Mouse (Mus musculus) heart, embryonic 11.5 days (tissue): ENCODE data around the gene Babam1. TPM values are rescaled to one million over a fixed set of nuclear protein-coding genes. Genes with fewer than 3 reads are reported as not detected.

ENCODE experiments used
- ATAC-seq: fragments of 200-750 bp; cut with Nextera tagmentation; replicated peaks from 2 replicates; pipeline ENCODE4 v1.8.0; 2017; ENCODE audit warnings: moderate library complexity; ENCODE audit not compliant: insufficient number of reproducible peaks, low FRiP score, low TSS enrichment
- H3K27ac ChIP-seq: fragments of 300-500 bp; sonication (generic); 2 replicates; pipeline ENCODE4 v1.5.1; 2014; ENCODE audit warnings: mild to moderate bottlenecking, low read depth, low read length
- H3K27me3 ChIP-seq: fragments of 300-500 bp; sonication (generic); 2 replicates; pipeline ENCODE4 v1.6.1; 2014; ENCODE audit warnings: mild to moderate bottlenecking, low read length, mixed read lengths; ENCODE audit not compliant: control insufficient read depth, insufficient read depth
- H3K36me3 ChIP-seq: fragments of 300-500 bp; sonication (generic); 2 replicates; pipeline ENCODE4 v1.6.1; 2014; ENCODE audit warnings: mild to moderate bottlenecking, low read length, moderate library complexity, mixed read lengths; ENCODE audit not compliant: control insufficient read depth, insufficient read depth
- H3K4me1 ChIP-seq: fragments of 300-500 bp; sonication (generic); 2 replicates; pipeline ENCODE4 v1.6.1; 2014; ENCODE audit warnings: low read length; ENCODE audit not compliant: control insufficient read depth, insufficient read depth
- H3K4me2 ChIP-seq: fragments of 300-500 bp; sonication (generic); 2 replicates; pipeline ENCODE4 v1.6.1; 2014; ENCODE audit warnings: mild to moderate bottlenecking, moderate library complexity
- H3K4me3 ChIP-seq: fragments of 300-500 bp; sonication (generic); 2 replicates; pipeline ENCODE4 v1.5.1; 2014; ENCODE audit warnings: low read depth, low read length
- H3K9ac ChIP-seq: fragments of 300-500 bp; sonication (generic); 2 replicates; pipeline ENCODE4 v1.6.1; 2014; ENCODE audit warnings: mild to moderate bottlenecking, low read depth, low read length, moderate library complexity
- H3K9me3 ChIP-seq: fragments of 300-500 bp; sonication (generic); replicated peaks from 2 replicates; pipeline ENCODE4 v1.6.1; 2016; ENCODE audit warnings: low read length; ENCODE audit not compliant: control insufficient read depth
- WGBS: fragments of 180-500 bp; shearing (Covaris S2); extraction: QIAGEN DNeasy Blood & Tissue Kit; methylation state at CpG from one replicate; pipeline ENCODE4 v1.1.7; 2014; ENCODE audit not compliant: insufficient replicate concordance; 5-methylcytosine and 5-hydroxymethylcytosine counted together
- polyA plus RNA-seq: library from polyadenylated mRNA; unstranded; fragments of >200 nt; fragmentation: Nextera tagmentation; extraction: Ambion mirVana; gene quantifications from 2 replicates; pipeline ENCODE4 v1.2.1, GENCODE M21; 2014

Gene Babam1
- polyA plus RNA-seq = 89.6 and 92.1 TPM in 2 replicates

- peaks cover 15% of the 10 kb centered on the region for H3K4me1 ChIP-seq
- peak; percentile 92 for ATAC-seq
- no peaks in the 10 kb centered on the region; the same call in 1 of the 2 replicates for H3K36me3 ChIP-seq
- H3K9ac ChIP-seq = peak within 1 kb of the TSS; percentile 86
- H3K4me2 ChIP-seq = peak within 1 kb of the TSS; percentile 93
- peak within 1 kb of the TSS; percentile 86 for H3K4me3 ChIP-seq
- 1% methylated on average over 34 of the region's 34 CpGs for WGBS
- H3K9me3 ChIP-seq = no peaks in the 10 kb centered on the region
- H3K27me3 ChIP-seq = no peaks in the 10 kb centered on the region
- peak within 1 kb of the TSS; percentile 73 for H3K27ac ChIP-seq
Measured at GRCm38 (mm10) chr8:71396639-71397305, at the start of gene Babam1. Gene Babam1 (plus strand): TSS chr8:71396861.

GRCm38 (mm10) chr8:71351117-71351516 lies 45.5 kb upstream of the Babam1 start:
- WGBS = 49% methylated on average over 3 of the region's 3 CpGs
- H3K27ac ChIP-seq = no peak overlapping the region
- H3K4me2 ChIP-seq = no peak overlapping the region
- no peaks in the 10 kb centered on the region for H3K4me1 ChIP-seq
- H3K27me3 ChIP-seq = no peaks in the 10 kb centered on the region
- H3K9ac ChIP-seq = no peak overlapping the region
- no peak overlapping the region for H3K4me3 ChIP-seq
- no peaks in the 10 kb centered on the region for H3K9me3 ChIP-seq
- H3K36me3 ChIP-seq = peaks cover 49% of the 10 kb centered on the region
- no peak for ATAC-seq

GRCm38 (mm10) chr8:71351520-71351919 lies 45.1 kb upstream of the Babam1 start:
- H3K9ac ChIP-seq = no peak overlapping the region
- H3K9me3 ChIP-seq = no peaks in the 10 kb centered on the region
- peaks cover 49% of the 10 kb centered on the region for H3K36me3 ChIP-seq
- H3K4me2 ChIP-seq = no peak overlapping the region
- no peaks in the 10 kb centered on the region for H3K27me3 ChIP-seq
- no peak overlapping the region for H3K4me3 ChIP-seq
- WGBS = 90% methylated on average over 1 of the region's 1 CpGs
- no peak for ATAC-seq
- no peak overlapping the region for H3K27ac ChIP-seq
- H3K4me1 ChIP-seq = no peaks in the 10 kb centered on the region

- H3K27ac ChIP-seq = no peak overlapping the region
- 81% methylated on average over 3 of the region's 3 CpGs for WGBS
- no peaks in the 10 kb centered on the region for H3K9me3 ChIP-seq
- no peak overlapping the region for H3K4me2 ChIP-seq
- ATAC-seq = no peak
- no peaks in the 10 kb centered on the region for H3K4me1 ChIP-seq
- no peak overlapping the region for H3K9ac ChIP-seq
- peaks cover 38% of the 10 kb centered on the region for H3K36me3 ChIP-seq
- no peak overlapping the region for H3K4me3 ChIP-seq
- H3K27me3 ChIP-seq = no peaks in the 10 kb centered on the region
Measured at GRCm38 (mm10) chr8:71358026-71358425, 38.6 kb upstream of the Babam1 start.

GRCm38 (mm10) chr8:71366771-71367528 lies 29.7 kb upstream of the Babam1 start, which contains the start of gene Use1:
Gene Use1 (plus strand): TSS chr8:71366848.
- WGBS = under 1% methylated on average over 56 of the region's 56 CpGs
- Histone ChIP-seq H3K27ac (peak within 1 kb of the TSS; percentile 88), H3K27me3 (no peaks in the 10 kb centered on the region), H3K36me3 (peaks cover 6% of the 10 kb centered on the region; the same call in 1 of the 2 replicates), H3K9me3 (no peaks in the 10 kb centered on the region), H3K4me1 (peaks cover 15% of the 10 kb centered on the region), H3K4me2 (peak within 1 kb of the TSS; percentile 63), H3K9ac (peak within 1 kb of the TSS; percentile 76), H3K4me3 (peak within 1 kb of the TSS; percentile 62)
- peak; percentile 82 for ATAC-seq

GRCm38 (mm10) chr8:71367529-71368176 lies 29.0 kb upstream of the Babam1 start:
- Histone ChIP-seq H3K27me3 (no peaks in the 10 kb centered on the region), H3K4me3 (peak overlapping the region; percentile 62), H3K4me1 (peaks cover 15% of the 10 kb centered on the region), H3K9ac (peak overlapping the region; percentile 76), H3K36me3 (peaks cover 6% of the 10 kb centered on the region; the same call in 1 of the 2 replicates), H3K4me2 (peak overlapping the region; percentile 63), H3K27ac (peak overlapping the region; percentile 88), H3K9me3 (no peaks in the 10 kb centered on the region)
- ATAC-seq = no peak
- WGBS = 44% methylated on average over 17 of the region's 17 CpGs

- Histone ChIP-seq H3K4me3 (no peak overlapping the region), H3K27ac (peak overlapping the region; percentile 88; the same call in 1 of the 2 replicates), H3K36me3 (peaks cover 6% of the 10 kb centered on the region; the same call in 1 of the 2 replicates), H3K27me3 (no peaks in the 10 kb centered on the region), H3K9ac (no peak overlapping the region; the same call in 1 of the 2 replicates), H3K9me3 (no peaks in the 10 kb centered on the region), H3K4me2 (peak overlapping the region; percentile 63; the same call in 1 of the 2 replicates), H3K4me1 (peaks cover 15% of the 10 kb centered on the region)
- no peak for ATAC-seq
Measured at GRCm38 (mm10) chr8:71368366-71368765, 28.3 kb upstream of the Babam1 start.

GRCm38 (mm10) chr8:71369040-71369718 lies 27.5 kb upstream of the Babam1 start:
- Histone ChIP-seq H3K27ac (peak overlapping the region; percentile 22; the same call in 1 of the 2 replicates), H3K36me3 (peaks cover 12% of the 10 kb centered on the region), H3K4me2 (no peak overlapping the region), H3K4me3 (no peak overlapping the region; the same call in 1 of the 2 replicates), H3K9ac (no peak overlapping the region), H3K4me1 (peaks cover 15% of the 10 kb centered on the region), H3K27me3 (no peaks in the 10 kb centered on the region), H3K9me3 (no peaks in the 10 kb centered on the region)
- 90% methylated on average over 10 of the region's 10 CpGs for WGBS
- no peak for ATAC-seq
